8 mouse cellular contexts compared by ENCODE assay signal in the genomic region with DNA sequence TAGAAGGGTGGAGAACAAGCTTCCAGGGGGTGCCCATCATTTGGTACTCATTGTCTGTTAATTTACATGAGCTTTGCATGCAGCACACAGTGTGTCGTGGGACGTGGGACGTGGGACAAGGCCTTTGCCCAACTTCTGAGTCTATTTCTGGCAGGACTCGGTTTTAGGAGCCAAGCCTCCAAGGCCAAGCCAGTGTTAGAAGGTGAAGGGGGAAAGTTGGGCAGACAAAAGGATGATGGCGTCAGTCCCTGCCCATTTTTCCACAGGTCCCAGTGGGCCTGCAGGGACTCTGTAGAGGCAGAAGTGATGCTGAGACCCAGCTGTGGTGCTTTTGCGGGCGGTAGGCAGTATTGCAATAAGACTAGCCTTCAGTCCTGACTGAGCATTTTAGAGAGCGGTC. TPM values are rescaled to one million over a fixed set of nuclear protein-coding genes. Genes with fewer than 3 reads are reported as not detected.
DNase-seq lines count a peak whose midpoint lies in the region; ATAC-seq and TF ChIP-seq lines count a peak whose summit lies in the region.

No protein-coding gene starts in this region.

- DNase-seq in forebrain, embryonic 10.5 days (ENCODE audit: extremely low spot score, low spot score), result no peak
- no peak for DNase-seq in kidney, postnatal 0 days (ENCODE audit: low spot score)
- DNase-seq in kidney, adult 9 months, result no peak
- no peak for DNase-seq in B cell, adult 2 months
- no peak for DNase-seq in gastrocnemius, adult 8-10 months (ENCODE audit: low spot score in 2 of 2)

- H3K4me2 ChIP-seq in forebrain, embryonic 15.5 days (replicated peaks), result no peak overlapping the region
- no peak overlapping the region for H3K4me2 ChIP-seq in kidney, postnatal 0 days (ENCODE audit: low read length)
- H3K4me2 ChIP-seq in heart, embryonic 16.5 days (ENCODE audit: low read depth, low read length), result no peak overlapping the region
- H3K4me2 ChIP-seq in neural tube, embryonic 13.5 days, result no peak overlapping the region

- H3K27ac ChIP-seq in forebrain, embryonic 10.5 days, result peak overlapping the region; percentile 56
- no peak overlapping the region for H3K27ac ChIP-seq in forebrain, embryonic 15.5 days (replicated peaks)
- H3K27ac ChIP-seq in kidney, postnatal 0 days, result peak overlapping the region; percentile 84
- peak overlapping the region; percentile 25 for H3K27ac ChIP-seq in heart, embryonic 16.5 days (ENCODE audit: low read length)
- peak overlapping the region; percentile 81 for H3K27ac ChIP-seq in neural tube, embryonic 13.5 days (replicated peaks)

- TF ChIP-seq CTCF in kidney, postnatal 0 days (IDR thresholded peaks at IDR 0.05; ENCODE audit: low read depth), result no peak

- H3K27me3 ChIP-seq in forebrain, embryonic 10.5 days (ENCODE audit: poor library complexity, severe bottlenecking), result no peaks in the 10 kb centered on the region
- no peaks in the 10 kb centered on the region for H3K27me3 ChIP-seq in forebrain, embryonic 15.5 days
- no peaks in the 10 kb centered on the region for H3K27me3 ChIP-seq in kidney, postnatal 0 days (ENCODE audit: insufficient read depth, low read length)
- no peaks in the 10 kb centered on the region for H3K27me3 ChIP-seq in heart, embryonic 16.5 days (ENCODE audit: control insufficient read depth, insufficient read depth, low read length)
- no peaks in the 10 kb centered on the region for H3K27me3 ChIP-seq in neural tube, embryonic 13.5 days

- peaks cover 52% of the 10 kb centered on the region for H3K4me1 ChIP-seq in forebrain, embryonic 10.5 days
- H3K4me1 ChIP-seq in forebrain, embryonic 15.5 days, result peaks cover 46% of the 10 kb centered on the region
- H3K4me1 ChIP-seq in kidney, postnatal 0 days (replicated peaks; ENCODE audit: insufficient read depth, low read length), result peaks cover 57% of the 10 kb centered on the region
- H3K4me1 ChIP-seq in heart, embryonic 16.5 days (ENCODE audit: control insufficient read depth, insufficient read depth, low read length), result peaks cover 70% of the 10 kb centered on the region
- peaks cover 68% of the 10 kb centered on the region for H3K4me1 ChIP-seq in neural tube, embryonic 13.5 days (replicated peaks)

- peaks cover 31% of the 10 kb centered on the region for H3K36me3 ChIP-seq in forebrain, embryonic 10.5 days (replicated peaks)
- peaks cover 13% of the 10 kb centered on the region; the same call in 1 of the 2 replicates for H3K36me3 ChIP-seq in forebrain, embryonic 15.5 days
- no peaks in the 10 kb centered on the region for H3K36me3 ChIP-seq in kidney, postnatal 0 days (ENCODE audit: insufficient read depth, low read length)
- H3K36me3 ChIP-seq in heart, embryonic 16.5 days (ENCODE audit: control insufficient read depth, insufficient read depth), result peaks cover 5% of the 10 kb centered on the region; the same call in 1 of the 2 replicates
- peaks cover 10% of the 10 kb centered on the region; the same call in 1 of the 2 replicates for H3K36me3 ChIP-seq in neural tube, embryonic 13.5 days

- H3K9ac ChIP-seq in forebrain, embryonic 15.5 days (replicated peaks), result no peak overlapping the region
- no peak overlapping the region for H3K9ac ChIP-seq in kidney, postnatal 0 days (ENCODE audit: low read depth, low read length)
- H3K9ac ChIP-seq in heart, embryonic 16.5 days (ENCODE audit: low read length), result peak overlapping the region; percentile 43
- H3K9ac ChIP-seq in neural tube, embryonic 13.5 days, result peak overlapping the region; percentile 0; the same call in 1 of the 2 replicates

- H3K9me3 ChIP-seq in forebrain, embryonic 10.5 days, result no peaks in the 10 kb centered on the region
- H3K9me3 ChIP-seq in forebrain, embryonic 15.5 days, result no peaks in the 10 kb centered on the region
- H3K9me3 ChIP-seq in kidney, postnatal 0 days (replicated peaks; ENCODE audit: low read length), result no peaks in the 10 kb centered on the region
- H3K9me3 ChIP-seq in heart, embryonic 16.5 days (replicated peaks; ENCODE audit: control insufficient read depth, low read length), result no peaks in the 10 kb centered on the region
- no peaks in the 10 kb centered on the region for H3K9me3 ChIP-seq in neural tube, embryonic 13.5 days

- H3K4me3 ChIP-seq in forebrain, embryonic 10.5 days, result no peak overlapping the region
- H3K4me3 ChIP-seq in forebrain, embryonic 15.5 days, result no peak overlapping the region
- no peak overlapping the region for H3K4me3 ChIP-seq in kidney, postnatal 0 days (replicated peaks; ENCODE audit: low read depth, low read length)
- H3K4me3 ChIP-seq in heart, embryonic 16.5 days (ENCODE audit: low read length), result no peak overlapping the region
- H3K4me3 ChIP-seq in neural tube, embryonic 13.5 days, result no peak overlapping the region

- WGBS in forebrain, embryonic 10.5 days, result 94% methylated on average over 8 of the region's 8 CpGs
- WGBS in forebrain, embryonic 15.5 days, result 89% methylated on average over 8 of the region's 8 CpGs
- 67% methylated on average over 8 of the region's 8 CpGs for WGBS in kidney, postnatal 0 days
- 72% methylated on average over 8 of the region's 8 CpGs for WGBS in heart, embryonic 16.5 days
- WGBS in neural tube, embryonic 13.5 days, result 80% methylated on average over 8 of the region's 8 CpGs

- no peak for ATAC-seq in forebrain, embryonic 15.5 days (replicated peaks)
- ATAC-seq in kidney, postnatal 0 days (replicated peaks; ENCODE audit: low FRiP score, low read depth), result no peak
- ATAC-seq in heart, embryonic 16.5 days (replicated peaks; ENCODE audit: extremely low read depth, insufficient read depth, low FRiP score), result no peak
- ATAC-seq in neural tube, embryonic 13.5 days (ENCODE audit: low read depth), result no peak

RNA-seq across cellular contexts. Expression of a gene that starts 33.1 kb away (rescaled TPM):
- 13.9 and 16.2 TPM in 2 replicates for polyA plus RNA-seq in forebrain, embryonic 10.5 days (2016; fragmentation: Nextera tagmentation; extraction: Ambion mirVana)
- 48.8 and 52.9 TPM in 2 replicates for polyA plus RNA-seq in forebrain, embryonic 15.5 days (2015; fragmentation: Nextera tagmentation; extraction: Ambion mirVana)
- 13.3 and 13.5 TPM in 2 replicates for polyA plus RNA-seq in kidney, postnatal 0 days (2015; fragmentation: Nextera tagmentation; extraction: Ambion mirVana)
- polyA plus RNA-seq in heart, embryonic 16.5 days (2015; fragmentation: Nextera tagmentation; extraction: Ambion mirVana), result 18.7 and 22.2 TPM in 2 replicates
- polyA plus RNA-seq in neural tube, embryonic 13.5 days (2015; fragmentation: Nextera tagmentation; extraction: Ambion mirVana), result 32.5 TPM in 2 replicates
- 1 to 10 TPM; 5.8 to 9.2 (median 8.1) TPM for total RNA-seq in gastrocnemius, adult 8-10 months (2022)

RNA-seq across cellular contexts. Expression of a gene that starts 57.0 kb away (rescaled TPM):
- 2.4 and 2.6 TPM in 2 replicates for polyA plus RNA-seq in forebrain, embryonic 10.5 days (2016; fragmentation: Nextera tagmentation; extraction: Ambion mirVana)
- 5.8 and 7.2 TPM in 2 replicates for polyA plus RNA-seq in forebrain, embryonic 15.5 days (2015; fragmentation: Nextera tagmentation; extraction: Ambion mirVana)
- 2.9 TPM in 2 replicates for polyA plus RNA-seq in kidney, postnatal 0 days (2015; fragmentation: Nextera tagmentation; extraction: Ambion mirVana)
- polyA plus RNA-seq in heart, embryonic 16.5 days (2015; fragmentation: Nextera tagmentation; extraction: Ambion mirVana), result 1.7 TPM in 2 replicates
- 1.8 TPM in 2 replicates for polyA plus RNA-seq in neural tube, embryonic 13.5 days (2015; fragmentation: Nextera tagmentation; extraction: Ambion mirVana)
- total RNA-seq in gastrocnemius, adult 8-10 months (2022), result under 1 TPM; 0.02 to 0.36 (median 0.10) TPM

Comparison
In these comparisons a context has a peak if more than half of its experiments do, and no peak if none do; other contexts are left out.
1. H3K9ac ChIP-seq: peak in heart, embryonic 16.5 days (single experiment) and neural tube, embryonic 13.5 days (single experiment); none in forebrain, embryonic 15.5 days (single experiment) and kidney, postnatal 0 days (single experiment).